Mouse (Mus musculus) gastrocnemius, adult 8-10 months (tissue): Measurements from ENCODE around the gene Cd151. TPM values are rescaled to one million over a fixed set of nuclear protein-coding genes. Genes with fewer than 3 reads are reported as not detected.

Source experiments
- DNase-seq, 2 experiments: peaks; one replicate each; pipeline ENCODE4 v3.0.0; 2022; ENCODE audit warnings: low spot score in 2 of 2
- total RNA-seq, 4 experiments: library from RNA; stranded (reverse); gene quantifications; 2 replicates each; pipeline ENCODE4 v1.2.4; 2022

Cd151 gene
- total RNA-seq: 10 to 100 TPM; 78.2 to 98.0 (median 86.2) TPM

- peak; percentile 86 to 88 for DNase-seq
These were observed at the start of gene Cd151 for GRCm38 (mm10) chr7:141467230-141468030. Gene Cd151 (plus strand): TSS chr7:141467392.

- no peak for DNase-seq
These were observed 49.2 kb upstream of the Cd151 start for GRCm38 (mm10) chr7:141417731-141418681.

- no peak for DNase-seq
These were observed 48.2 kb upstream of the Cd151 start for GRCm38 (mm10) chr7:141418970-141419369.

DNA sequence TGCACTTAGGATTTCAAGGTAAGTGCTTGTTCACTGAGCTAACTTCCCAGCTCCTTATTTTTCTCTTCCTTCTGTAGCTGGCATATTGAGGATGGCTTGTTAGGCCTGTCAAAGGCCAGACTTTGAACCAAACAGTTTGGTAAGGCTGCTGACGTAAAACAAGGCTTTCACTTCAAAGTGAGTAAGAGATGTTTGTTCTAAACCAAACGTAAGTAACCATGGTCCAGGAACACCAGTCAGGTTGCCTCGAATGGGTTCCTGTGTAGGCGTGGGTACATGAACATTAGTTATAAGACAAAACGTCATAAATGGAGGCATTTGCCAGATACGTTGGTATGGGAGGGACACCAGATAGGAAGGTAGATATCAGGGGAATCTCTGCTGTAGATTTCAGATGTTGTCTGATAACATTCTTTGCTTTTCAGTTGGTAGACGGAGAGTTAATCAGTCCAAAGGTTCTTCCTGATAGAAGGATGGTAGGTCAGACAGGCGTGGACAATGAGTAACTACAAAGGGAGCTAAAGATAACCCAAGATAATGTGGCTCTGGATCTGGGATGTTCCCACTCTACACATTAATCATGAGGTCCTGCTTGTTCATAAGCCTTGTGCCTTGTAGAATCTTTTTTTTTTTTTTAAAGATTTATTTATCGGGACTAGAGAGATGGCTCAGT lies 47.0 kb upstream of the Cd151 start:
- no peak for DNase-seq

DNA sequence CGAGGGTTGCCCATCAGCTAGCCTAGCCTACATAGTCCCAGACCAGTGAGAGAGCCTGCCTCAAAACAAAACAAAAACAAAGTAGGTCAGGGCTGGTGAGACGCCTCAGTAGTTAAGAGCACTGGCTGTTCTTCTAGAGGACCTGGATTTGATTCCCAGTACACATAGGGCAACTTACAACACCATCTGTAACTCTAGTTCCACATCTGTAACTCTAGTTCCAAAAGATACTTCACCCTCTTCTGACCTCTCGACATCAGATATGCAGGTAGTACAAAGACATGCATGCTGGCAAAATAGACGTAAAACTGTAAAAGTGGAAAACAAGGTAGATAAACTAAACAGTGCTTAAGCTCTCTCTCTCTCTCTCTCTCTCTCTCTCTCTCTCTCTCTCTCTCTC lies 43.4 kb upstream of the Cd151 start:
- no peak for DNase-seq

GRCm38 (mm10) chr7:141426948-141427730 lies 40.1 kb upstream of the Cd151 start:
- DNase-seq: no peak

- DNase-seq: no peak
These were observed 38.5 kb upstream of the Cd151 start for GRCm38 (mm10) chr7:141428701-141429100.

- DNase-seq: no peak
These were observed 37.9 kb upstream of the Cd151 start, which contains the start of gene Cend1 for GRCm38 (mm10) chr7:141429310-141429709. Gene Cend1 (minus strand): TSS chr7:141429491.

- no peak for DNase-seq
These were observed 37.2 kb upstream of the Cd151 start for GRCm38 (mm10) chr7:141429840-141430584.

GRCm38 (mm10) chr7:141430585-141431240 lies 36.5 kb upstream of the Cd151 start:
- no peak for DNase-seq

- DNase-seq: no peak
These were observed 35.6 kb upstream of the Cd151 start for GRCm38 (mm10) chr7:141431434-141432185.

- no peak for DNase-seq
These were observed 35.0 kb upstream of the Cd151 start for GRCm38 (mm10) chr7:141432186-141432611.

DNA sequence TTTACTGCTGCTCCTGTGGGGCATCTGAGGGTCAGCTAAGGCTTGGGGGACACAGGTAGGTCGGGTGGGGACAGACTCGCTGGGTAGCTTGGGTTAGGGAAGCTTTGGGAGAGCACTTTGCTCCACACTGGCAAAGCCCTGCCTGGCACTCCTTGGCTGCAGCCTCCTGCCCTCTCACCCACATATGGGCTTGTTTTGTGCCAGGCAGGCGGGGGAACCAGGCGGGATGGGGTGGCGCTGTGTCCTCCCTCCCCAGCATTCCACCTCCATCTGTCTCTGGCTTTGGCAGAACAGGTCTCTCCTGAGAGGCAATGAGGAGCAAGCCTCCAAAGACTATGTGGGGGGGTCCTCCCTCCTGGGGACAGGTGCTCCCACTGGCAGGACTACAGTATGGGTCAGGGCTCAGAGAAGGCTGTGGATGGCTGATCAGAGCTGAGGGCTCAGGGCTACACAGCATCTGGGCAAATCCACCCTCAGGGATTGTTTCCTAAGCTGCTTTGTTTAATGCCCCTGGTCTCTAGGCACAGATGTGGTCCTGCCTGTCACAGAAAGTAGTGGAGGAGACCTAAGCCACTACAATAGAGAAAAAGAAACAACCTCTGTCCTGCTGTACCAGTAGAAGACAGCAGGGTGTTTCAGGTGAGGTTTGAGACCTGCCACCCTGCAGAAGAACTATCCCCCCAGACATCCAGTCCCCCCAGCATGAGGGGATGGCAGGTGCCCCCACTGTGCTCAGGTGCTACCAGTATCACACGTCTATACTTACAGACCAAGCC lies 34.3 kb upstream of the Cd151 start:
- DNase-seq: no peak

DNA sequence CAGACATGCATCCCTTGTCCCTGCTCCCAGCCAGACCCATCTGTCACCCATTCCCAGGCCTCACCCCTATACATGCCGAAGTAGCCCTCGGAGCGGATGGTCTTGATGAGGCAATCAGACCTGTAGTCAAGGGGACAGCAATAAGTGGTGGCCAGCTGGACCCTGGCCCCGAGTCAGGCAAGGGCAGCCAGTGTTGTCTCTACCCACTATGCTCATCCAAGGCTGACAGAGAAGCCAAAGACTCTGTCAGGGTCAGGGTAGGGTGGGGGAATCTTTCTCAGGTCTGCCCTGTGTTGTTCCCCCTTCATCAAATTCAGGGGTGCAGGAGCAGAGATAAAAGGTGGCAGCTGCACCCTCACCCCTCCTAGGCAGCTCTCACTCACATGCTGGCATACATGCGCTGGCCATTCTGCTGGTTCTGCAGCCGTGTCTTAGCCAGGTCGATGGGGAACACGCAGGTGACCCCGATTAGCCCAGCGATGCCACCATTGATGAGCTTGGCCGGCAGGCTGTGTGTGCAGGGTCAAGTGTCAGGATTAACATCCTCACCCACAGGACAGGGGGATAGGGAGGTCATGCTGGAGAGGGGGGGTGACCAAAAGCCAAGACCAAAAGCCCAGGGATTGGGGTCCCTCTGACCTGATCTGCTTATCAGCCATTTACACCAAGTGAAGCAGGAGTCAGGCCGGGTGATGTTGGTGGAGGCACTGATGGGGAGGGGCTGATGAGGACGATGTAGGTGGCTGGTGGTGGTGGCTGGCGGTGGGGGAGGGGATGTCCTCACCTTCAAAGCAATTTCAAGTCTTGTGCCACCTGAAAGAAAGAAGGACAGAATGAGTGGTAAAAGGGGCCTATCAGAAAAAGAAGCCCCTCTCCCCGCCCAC lies 33.4 kb upstream of the Cd151 start:
- no peak for DNase-seq

- no peak for DNase-seq
These were observed 32.7 kb upstream of the Cd151 start for GRCm38 (mm10) chr7:141434464-141434863.

GRCm38 (mm10) chr7:141435129-141435855 lies 31.9 kb upstream of the Cd151 start:
- DNase-seq: no peak
